Mouse (Mus musculus) ES-Bruce4 (cell line): ENCODE data around the gene Evl. TPM values are rescaled to one million over a fixed set of nuclear protein-coding genes. Genes with fewer than 3 reads are reported as not detected.

Experiments used
- H3K27ac ChIP-seq: 2 replicates; pipeline ENCODE4 v1.5.1; 2012; ENCODE audit warnings: low read length, inconsistent platforms; ENCODE audit not compliant: insufficient read depth
- H3K27me3 ChIP-seq: 2 replicates; pipeline ENCODE4 v1.6.1; 2012; ENCODE audit warnings: mild to moderate bottlenecking, low read length, inconsistent platforms; ENCODE audit not compliant: control insufficient read depth, poor library complexity, insufficient read depth, severe bottlenecking
- H3K36me3 ChIP-seq: 2 replicates; pipeline ENCODE4 v1.6.1; 2012; ENCODE audit warnings: inconsistent platforms, mild to moderate bottlenecking, low read length, moderate library complexity; ENCODE audit not compliant: control insufficient read depth, poor library complexity, insufficient read depth, severe bottlenecking
- H3K4me1 ChIP-seq: one replicate; pipeline ENCODE4 v1.8.1; 2011; ENCODE audit warnings: low read length; ENCODE audit not compliant: control insufficient read depth, insufficient read depth
- H3K4me3 ChIP-seq: 2 replicates; pipeline ENCODE4 v1.5.1; 2011; ENCODE audit warnings: low read depth, mild to moderate bottlenecking, low read length
- H3K9ac ChIP-seq: 2 replicates; pipeline ENCODE4 v1.6.1; 2012; ENCODE audit warnings: low read depth, mild to moderate bottlenecking, inconsistent platforms; ENCODE audit not compliant: poor library complexity, severe bottlenecking
- H3K9me3 ChIP-seq: replicated peaks from 2 replicates; pipeline ENCODE4 v1.6.1; 2012; ENCODE audit warnings: mild to moderate bottlenecking, low read length, inconsistent platforms; ENCODE audit not compliant: control insufficient read depth, poor library complexity, insufficient read depth, severe bottlenecking
- CTCF ChIP-seq: IDR thresholded peaks from one replicate; pipeline ENCODE4 v1.8.1; 2011; ENCODE audit warnings: low read depth, low read length
- EP300 ChIP-seq: IDR thresholded peaks from 2 replicates; pipeline ENCODE4 v1.6.1; 2011; ENCODE audit warnings: low read depth, low read length; ENCODE audit not compliant: insufficient read depth
- POLR2A ChIP-seq: IDR thresholded peaks from one replicate; pipeline ENCODE4 v1.8.1; 2011; ENCODE audit warnings: low read length; ENCODE audit not compliant: insufficient read depth
- polyA plus RNA-seq: library from polyadenylated mRNA; stranded (reverse); fragments of >200 nt; gene quantifications from 2 replicates; pipeline ENCODE4 v1.2.4, GENCODE M21; 2011; ENCODE audit warnings: low read depth; ENCODE audit not compliant: missing spikeins, insufficient read depth, insufficient read length

Evl gene
- polyA plus RNA-seq, 1 experiment = 40.5 TPM

GRCm38 (mm10) chr12:108547251-108547875 is 7.2 kb upstream of the Evl start:
- H3K36me3 ChIP-seq = no peaks in the 10 kb centered on the region
- no peaks in the 10 kb centered on the region for H3K9me3 ChIP-seq
- H3K27me3 ChIP-seq = no peaks in the 10 kb centered on the region
- no peak overlapping the region for H3K9ac ChIP-seq
- H3K27ac ChIP-seq = no peak overlapping the region
- H3K4me1 ChIP-seq = peaks cover 2% of the 10 kb centered on the region
- no peak overlapping the region for H3K4me3 ChIP-seq
- TF ChIP-seq CTCF (peak; percentile 43), POLR2A (no peak)

DNA sequence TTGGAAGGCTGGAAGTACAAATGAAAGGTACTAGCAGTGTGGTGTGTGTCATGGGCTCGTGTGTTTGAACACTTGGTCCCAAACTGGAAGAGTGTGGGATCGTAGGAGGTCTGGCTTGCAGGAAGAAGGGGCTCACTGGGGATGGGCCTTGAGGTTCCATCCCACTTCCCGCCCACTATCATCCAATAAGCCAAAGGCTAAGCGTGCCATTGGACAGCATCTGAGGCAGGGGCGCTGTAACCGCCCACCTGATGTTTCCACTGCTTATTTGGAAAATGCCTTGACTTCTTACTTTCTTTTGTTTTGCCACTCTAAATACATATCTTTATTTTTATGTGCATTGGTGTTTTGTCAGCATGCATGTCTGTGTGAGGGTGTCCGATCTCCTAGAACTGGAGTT is 2.8 kb upstream of the Evl start:
- no peak overlapping the region for H3K4me3 ChIP-seq
- H3K9me3 ChIP-seq = no peaks in the 10 kb centered on the region
- TF ChIP-seq EP300 (no peak), POLR2A (no peak), CTCF (no peak)
- no peaks in the 10 kb centered on the region for H3K36me3 ChIP-seq
- peaks cover 4% of the 10 kb centered on the region for H3K27me3 ChIP-seq
- H3K9ac ChIP-seq = no peak overlapping the region
- no peaks in the 10 kb centered on the region for H3K4me1 ChIP-seq
- H3K27ac ChIP-seq = no peak overlapping the region

DNA sequence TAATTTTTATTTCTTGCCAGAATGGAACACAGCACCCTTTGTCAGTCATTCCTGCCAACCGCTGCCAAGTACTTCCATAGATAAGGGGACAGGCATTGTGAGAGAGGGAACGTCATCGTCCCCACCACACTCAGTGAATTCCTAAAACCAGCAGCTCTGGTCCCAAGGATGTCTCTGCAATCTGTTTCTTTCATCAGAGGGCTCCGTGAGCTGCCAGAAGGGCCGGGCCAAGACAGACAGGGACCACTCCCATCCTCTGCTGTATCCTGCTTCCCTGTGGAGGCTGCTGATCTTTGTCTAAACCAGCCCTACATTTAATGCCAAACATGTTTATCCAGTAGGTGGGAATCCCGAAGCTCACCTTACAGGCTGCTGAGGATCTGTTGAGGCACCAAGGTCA is 1.4 kb upstream of the Evl start:
- Histone ChIP-seq H3K27me3 (peaks cover 4% of the 10 kb centered on the region), H3K27ac (no peak overlapping the region), H3K4me3 (no peak overlapping the region), H3K4me1 (no peaks in the 10 kb centered on the region), H3K9me3 (no peaks in the 10 kb centered on the region), H3K9ac (no peak overlapping the region), H3K36me3 (no peaks in the 10 kb centered on the region)
- TF ChIP-seq EP300 = no peak
- TF ChIP-seq POLR2A = no peak
- TF ChIP-seq CTCF = no peak

DNA sequence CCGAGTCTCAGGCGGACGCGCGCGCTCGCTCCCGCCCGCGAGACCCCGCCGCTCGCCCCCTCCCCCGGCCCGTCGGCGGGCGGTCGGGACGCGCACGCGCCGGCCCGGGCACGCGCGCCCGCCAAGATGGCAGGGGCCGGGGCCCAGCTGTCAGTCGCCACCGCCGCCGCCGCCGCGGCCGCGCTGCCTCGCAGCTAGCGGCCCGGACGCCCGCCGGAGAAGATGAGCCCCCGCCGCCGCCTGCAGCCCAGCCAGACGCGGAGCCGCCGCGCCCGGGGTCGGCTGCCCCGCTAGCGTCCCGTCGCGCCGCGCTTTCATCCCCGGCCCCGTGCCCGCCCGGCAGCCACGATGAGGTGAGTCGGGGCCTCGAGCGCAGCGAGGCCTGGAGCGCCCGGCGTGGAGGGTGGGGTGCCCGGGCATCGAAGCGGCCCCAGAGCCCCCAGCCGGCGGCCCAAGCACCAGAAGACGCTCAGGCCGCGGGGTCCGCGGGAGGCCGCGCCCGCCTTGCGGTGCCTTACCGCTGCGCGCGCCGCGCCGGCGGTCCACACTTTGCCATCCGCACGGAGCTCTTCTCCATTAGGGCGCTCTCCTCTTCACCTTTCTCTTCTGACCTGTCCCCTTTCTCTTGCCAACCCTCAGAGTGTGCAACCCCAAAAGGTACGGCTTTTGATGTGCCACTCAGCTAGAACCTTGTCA is 489 bp downstream of the Evl start:
- Histone ChIP-seq H3K27me3 (peaks cover 4% of the 10 kb centered on the region), H3K9me3 (no peaks in the 10 kb centered on the region), H3K4me3 (peak overlapping the region; percentile 100), H3K4me1 (no peaks in the 10 kb centered on the region), H3K36me3 (no peaks in the 10 kb centered on the region), H3K27ac (no peak overlapping the region), H3K9ac (peak overlapping the region; percentile 99)
- no peak for TF ChIP-seq EP300

DNA sequence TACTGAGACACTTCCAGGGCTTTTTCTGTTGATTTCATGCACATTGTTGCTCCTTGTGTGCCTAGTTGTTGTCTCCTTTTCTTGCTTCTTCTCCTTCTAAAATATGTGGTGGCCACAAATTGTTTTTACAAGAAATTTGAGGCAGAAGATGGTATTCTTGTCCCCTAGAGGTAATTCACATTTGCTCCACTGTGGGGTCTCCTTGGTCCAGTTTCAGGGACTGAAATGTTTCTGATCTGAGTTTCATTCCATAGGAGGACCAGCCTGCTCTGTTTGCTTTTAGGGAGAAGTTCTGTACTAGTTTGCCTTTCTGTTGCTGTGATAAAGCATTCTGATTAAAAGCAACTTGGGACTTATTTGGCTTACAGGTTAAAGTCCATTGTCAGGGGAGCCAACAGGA is 3.7 kb downstream of the Evl start:
- H3K9me3 ChIP-seq = no peaks in the 10 kb centered on the region
- no peak overlapping the region for H3K9ac ChIP-seq
- peaks cover 4% of the 10 kb centered on the region for H3K27me3 ChIP-seq
- no peaks in the 10 kb centered on the region for H3K36me3 ChIP-seq
- H3K27ac ChIP-seq = no peak overlapping the region
- no peaks in the 10 kb centered on the region for H3K4me1 ChIP-seq
- no peak overlapping the region for H3K4me3 ChIP-seq
- TF ChIP-seq POLR2A = no peak
- TF ChIP-seq CTCF = no peak
- no peak for TF ChIP-seq EP300

DNA sequence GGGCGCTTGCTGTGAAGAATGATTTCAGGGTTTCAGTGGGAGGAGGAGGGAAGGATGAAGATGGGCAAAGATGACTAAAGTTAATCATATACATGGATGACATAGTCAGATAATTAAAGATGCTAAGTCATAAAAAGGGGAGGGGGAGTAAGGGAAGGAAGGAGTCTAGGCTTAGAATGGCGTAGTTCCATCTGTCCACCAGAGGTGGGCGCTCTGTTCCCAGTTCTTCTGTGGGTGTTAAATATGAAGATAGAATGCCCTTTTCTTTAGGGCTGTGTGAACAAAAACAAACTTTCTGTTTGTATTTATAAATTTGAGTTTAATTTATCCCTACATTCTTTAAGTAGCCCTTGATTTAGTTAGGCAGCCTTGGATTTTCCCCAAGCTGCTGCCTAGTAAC is 8.7 kb downstream of the Evl start:
- no peaks in the 10 kb centered on the region for H3K4me1 ChIP-seq
- no peak overlapping the region for H3K27ac ChIP-seq
- no peak overlapping the region for H3K4me3 ChIP-seq
- TF ChIP-seq EP300 (no peak), CTCF (peak; percentile 42), POLR2A (no peak)
- no peaks in the 10 kb centered on the region for H3K27me3 ChIP-seq
- H3K36me3 ChIP-seq = no peaks in the 10 kb centered on the region
- H3K9me3 ChIP-seq = no peaks in the 10 kb centered on the region
- no peak overlapping the region for H3K9ac ChIP-seq
